Mouse (Mus musculus) kidney, adult 18-20 months (tissue): ENCODE measurements around the gene Sp7.
"Not testable (repeated sequence)": the region's sequence is repeated elsewhere in the genome, so short reads cannot be mapped to it uniquely, and the experiment has no call there.

Source experiments
- DNase-seq: peaks from one replicate; pipeline ENCODE4 v3.0.0; 2021

Gene Sp7

GRCm38 (mm10) chr15:102341580-102341979, 25.4 kb downstream of the Sp7 start:
- DNase-seq = peak; percentile 68

- DNase-seq = no peak
Measured at GRCm38 (mm10) chr15:102339612-102340011, 27.4 kb downstream of the Sp7 start.

DNA sequence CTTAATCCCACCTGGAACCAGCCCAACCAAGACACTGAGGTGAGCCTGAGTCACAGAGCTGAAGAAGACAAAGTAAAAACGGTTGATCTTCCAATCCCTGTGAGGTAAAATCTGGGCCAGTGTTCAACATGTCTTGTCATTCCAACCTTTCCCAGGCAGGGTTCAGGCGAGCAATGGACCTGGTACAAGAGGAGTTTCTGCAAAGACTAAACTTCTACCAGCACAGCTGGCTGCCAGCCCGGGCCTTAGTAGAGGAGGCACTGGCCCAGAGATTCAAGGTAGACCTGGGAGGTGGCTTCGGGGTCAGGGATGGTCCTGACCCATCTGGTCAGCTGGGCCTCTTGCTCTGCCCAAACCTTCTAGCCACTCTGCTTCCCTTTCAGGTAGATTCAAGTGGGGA, 30.0 kb downstream of the Sp7 start:
- peak; percentile 27 for DNase-seq

GRCm38 (mm10) chr15:102335925-102336324, 31.1 kb downstream of the Sp7 start:
- DNase-seq = not testable (repeated sequence)

- no peak for DNase-seq
Measured at GRCm38 (mm10) chr15:102335254-102335653, 31.7 kb downstream of the Sp7 start.

GRCm38 (mm10) chr15:102331610-102332015, 35.4 kb downstream of the Sp7 start, which contains the start of gene Myg1:
Gene Myg1, plus strand, starts transcription at chr15:102331709.
- peak; percentile 85 for DNase-seq

- DNase-seq = no peak
Measured at GRCm38 (mm10) chr15:102326892-102327291, 40.1 kb downstream of the Sp7 start.

DNA sequence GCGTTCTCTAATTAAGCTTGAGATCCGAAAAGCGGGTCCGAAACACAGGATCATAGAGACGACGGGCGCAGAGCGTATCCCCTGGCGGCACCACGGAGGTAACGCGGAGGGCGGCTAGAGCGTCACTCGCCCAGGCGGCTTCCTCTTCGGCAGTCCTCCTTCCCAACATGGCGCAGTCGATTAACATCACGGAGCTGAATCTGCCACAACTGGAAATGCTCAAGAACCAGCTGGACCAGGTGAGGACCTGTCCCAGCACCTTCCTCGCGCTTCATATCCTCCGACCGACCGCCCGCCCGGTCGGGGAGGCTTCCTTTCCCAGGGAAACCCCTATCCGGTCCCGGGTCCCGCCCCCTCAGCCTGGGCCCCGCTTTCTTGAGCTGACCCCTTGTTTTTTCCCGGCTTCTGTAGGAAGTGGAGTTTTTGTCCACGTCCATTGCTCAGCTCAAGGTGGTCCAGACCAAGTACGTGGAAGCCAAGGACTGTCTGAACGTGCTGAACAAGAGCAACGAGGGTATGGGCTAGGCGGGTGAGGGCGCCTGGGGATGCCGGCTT, 40.9 kb downstream of the Sp7 start, which contains the start of gene Pfdn5:
Gene Pfdn5, plus strand, starts transcription at position 95 of the 555 bp plus-strand sequence.
- peak; percentile 89 for DNase-seq

DNA sequence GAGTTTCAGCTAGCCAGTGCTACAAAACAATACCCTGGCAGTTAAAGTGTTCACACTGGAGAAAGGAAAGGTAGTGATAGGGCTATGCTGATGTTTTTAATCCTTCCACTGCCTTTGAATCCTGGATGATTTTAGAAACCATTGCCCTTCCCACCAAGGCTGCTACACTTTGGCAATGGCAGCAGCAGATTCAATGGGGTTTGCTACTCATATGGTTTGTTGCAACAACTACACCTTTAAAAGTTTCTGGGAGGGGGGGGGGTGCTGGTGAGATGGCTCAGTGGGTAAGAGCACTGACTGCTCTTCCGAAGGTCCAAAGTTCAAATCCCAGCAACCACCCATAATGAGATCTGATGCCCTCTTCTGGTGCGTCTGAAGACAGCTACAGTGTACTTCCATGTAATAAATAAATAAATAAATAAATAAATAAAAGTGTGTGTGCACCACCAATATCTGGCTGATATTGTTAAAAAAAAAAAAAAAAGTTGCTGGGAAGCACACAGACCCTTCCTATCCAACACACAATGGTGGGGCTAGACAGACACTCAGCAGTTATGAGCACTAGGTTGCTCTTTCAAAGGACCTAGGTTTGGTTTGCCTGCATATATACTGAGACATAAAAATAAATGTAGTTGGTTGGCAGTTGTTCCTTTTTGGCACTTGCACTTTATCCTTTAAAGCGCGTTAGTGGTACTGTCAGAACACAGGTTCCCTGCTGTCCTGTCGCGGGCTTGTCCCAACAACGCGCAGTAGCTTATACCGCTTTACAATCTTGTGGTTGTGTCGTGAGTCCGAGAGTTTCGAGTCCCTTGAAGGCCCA, 42.1 kb downstream of the Sp7 start:
- peak; percentile 37 for DNase-seq

DNA sequence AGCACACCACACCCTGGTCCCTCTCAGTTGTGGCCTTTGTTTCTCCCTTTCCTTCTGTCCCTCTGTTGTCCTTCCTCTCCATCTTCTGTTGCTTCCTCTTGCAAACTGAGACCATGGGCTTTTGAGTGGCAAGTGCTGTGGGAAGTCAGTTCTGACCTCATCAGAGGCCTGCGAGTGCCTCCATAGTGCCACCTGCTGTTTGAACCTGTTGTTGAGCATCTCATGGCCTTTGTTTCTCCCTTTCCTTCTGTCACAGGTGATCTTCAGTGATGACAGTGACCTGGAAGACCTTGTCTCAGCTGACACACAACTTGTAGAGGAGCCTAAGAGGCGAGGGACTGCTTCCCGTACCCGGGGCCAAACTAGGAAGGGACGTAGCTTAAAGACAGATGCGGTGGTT, 50.7 kb downstream of the Sp7 start:
- peak; percentile 73 for DNase-seq

- no peak for DNase-seq
Measured at GRCm38 (mm10) chr15:102315292-102315691, 51.7 kb downstream of the Sp7 start.

- DNase-seq = no peak
Measured at GRCm38 (mm10) chr15:102311489-102311888, 55.5 kb downstream of the Sp7 start.

- DNase-seq = peak; percentile 43
Measured at GRCm38 (mm10) chr15:102310074-102310845, 56.7 kb downstream of the Sp7 start.

DNA sequence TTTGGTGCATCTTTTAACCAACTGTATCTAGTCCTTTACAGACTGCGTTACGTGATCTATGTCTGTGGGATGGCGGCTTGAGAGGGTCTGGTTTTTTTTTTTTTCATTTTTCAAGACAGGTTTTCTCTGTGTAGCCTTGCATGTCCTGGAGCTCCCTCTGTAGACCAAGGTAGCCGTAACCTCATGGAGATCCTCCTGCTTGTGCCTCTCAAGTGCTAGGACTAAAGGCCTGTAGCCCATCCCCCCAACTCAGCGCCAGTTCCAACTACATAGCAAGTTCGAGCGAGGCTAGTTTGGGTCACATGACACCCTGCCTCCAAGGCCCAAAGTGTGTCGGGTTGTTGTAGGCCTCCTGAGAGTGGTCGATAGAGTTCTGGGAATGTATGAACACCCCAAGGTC, 58.3 kb downstream of the Sp7 start:
- no peak for DNase-seq
